Mouse (Mus musculus) limb, embryonic 15.5 days (tissue): ENCODE results near the gene Rhbg. TPM values are rescaled to one million over a fixed set of nuclear protein-coding genes. Genes with fewer than 3 reads are reported as not detected.

ENCODE experiments used
- ATAC-seq: fragments of 200-750 bp; cut with Nextera tagmentation; 2 replicates; pipeline ENCODE4 v1.8.0; 2017; ENCODE audit warnings: low read depth, moderate TSS enrichment; ENCODE audit not compliant: insufficient number of reproducible peaks, low FRiP score, low TSS enrichment
- H3K27ac ChIP-seq: fragments of 300-500 bp; sonication (generic); 2 replicates; pipeline ENCODE4 v1.5.1; 2015; ENCODE audit warnings: moderate library complexity, mild to moderate bottlenecking, inconsistent platforms
- H3K27me3 ChIP-seq: fragments of 300-500 bp; sonication (generic); 2 replicates; pipeline ENCODE4 v1.6.1; 2015; ENCODE audit warnings: inconsistent platforms
- H3K36me3 ChIP-seq: fragments of 300-500 bp; sonication (generic); 2 replicates; pipeline ENCODE4 v1.6.1; 2015; ENCODE audit warnings: inconsistent platforms
- H3K4me1 ChIP-seq: fragments of 300-500 bp; sonication (generic); 2 replicates; pipeline ENCODE4 v1.6.1; 2015; ENCODE audit warnings: inconsistent platforms
- H3K4me2 ChIP-seq: fragments of 300-500 bp; sonication (generic); 2 replicates; pipeline ENCODE4 v1.6.1; 2015; ENCODE audit warnings: mild to moderate bottlenecking, inconsistent platforms
- H3K4me3 ChIP-seq: fragments of 300-500 bp; sonication (generic); 2 replicates; pipeline ENCODE4 v1.5.1; 2015; ENCODE audit warnings: mild to moderate bottlenecking, inconsistent platforms
- H3K9ac ChIP-seq: fragments of 300-500 bp; sonication (generic); 2 replicates; pipeline ENCODE4 v1.6.1; 2015; ENCODE audit warnings: inconsistent platforms
- H3K9me3 ChIP-seq: fragments of 300-500 bp; sonication (generic); 2 replicates; pipeline ENCODE4 v1.6.1; 2016; ENCODE audit warnings: inconsistent platforms
- WGBS: fragments of 180-500 bp; shearing (Covaris S2); methylation state at CpG from one replicate; pipeline ENCODE4 v1.1.7; 2015; 5-methylcytosine and 5-hydroxymethylcytosine counted together
- polyA plus RNA-seq: library from polyadenylated mRNA; unstranded; fragments of >200 nt; fragmentation: Nextera tagmentation; extraction: Ambion mirVana; gene quantifications from 2 replicates; pipeline ENCODE4 v1.2.1, GENCODE M21; 2015

The Rhbg gene
- polyA plus RNA-seq, 1 experiment from 2014 or later, result 24.1 TPM

- WGBS, result 11% methylated on average over 3 of the region's 3 CpGs
Measured at GRCm38 (mm10) chr3:88235216-88235615, 19.3 kb downstream of the Rhbg start.

GRCm38 (mm10) chr3:88234041-88234440 lies 20.5 kb downstream of the Rhbg start:
- H3K27ac ChIP-seq, result no peak overlapping the region
- no peak overlapping the region for H3K4me3 ChIP-seq
- H3K36me3 ChIP-seq, result no peaks in the 10 kb centered on the region
- H3K4me1 ChIP-seq, result 0 out of 2 replicates have a peak, but pooled peaks cover 5% of the 10 kb centered on the region
- 62% methylated on average over 8 of the region's 8 CpGs for WGBS
- H3K27me3 ChIP-seq, result peaks cover 83% of the 10 kb centered on the region
- no peak overlapping the region for H3K9ac ChIP-seq
- H3K4me2 ChIP-seq, result no peak overlapping the region
- ATAC-seq, result no peak
- H3K9me3 ChIP-seq, result no peaks in the 10 kb centered on the region

More at GRCm38 (mm10) chr3:88235216-88235615, 19.3 kb downstream of the Rhbg start:
- H3K27me3 ChIP-seq, result peaks cover 85% of the 10 kb centered on the region
- ATAC-seq, result no peak
- H3K36me3 ChIP-seq, result no peaks in the 10 kb centered on the region
- H3K4me1 ChIP-seq, result 0 out of 2 replicates have a peak, but pooled peaks cover 5% of the 10 kb centered on the region
- no peak overlapping the region for H3K4me3 ChIP-seq
- no peaks in the 10 kb centered on the region for H3K9me3 ChIP-seq
- H3K9ac ChIP-seq, result no peak overlapping the region
- no peak overlapping the region for H3K27ac ChIP-seq
- H3K4me2 ChIP-seq, result no peak overlapping the region

- ATAC-seq, result no peak
- Histone ChIP-seq H3K36me3 (no peaks in the 10 kb centered on the region), H3K9ac (no peak overlapping the region), H3K4me1 (0 out of 2 replicates have a peak, but pooled peaks cover 5% of the 10 kb centered on the region), H3K4me3 (no peak overlapping the region), H3K27me3 (peaks cover 78% of the 10 kb centered on the region), H3K9me3 (no peaks in the 10 kb centered on the region), H3K4me2 (no peak overlapping the region), H3K27ac (no peak overlapping the region)
- 21% methylated on average over 7 of the region's 7 CpGs for WGBS
Measured at GRCm38 (mm10) chr3:88232851-88233649, 21.5 kb downstream of the Rhbg start.

- H3K27me3 ChIP-seq, result peaks cover 70% of the 10 kb centered on the region
- H3K27ac ChIP-seq, result no peak overlapping the region
- H3K36me3 ChIP-seq, result no peaks in the 10 kb centered on the region
- no peaks in the 10 kb centered on the region for H3K9me3 ChIP-seq
- WGBS, result 55% methylated on average over 7 of the region's 7 CpGs
- no peak overlapping the region for H3K4me2 ChIP-seq
- no peak for ATAC-seq
- H3K9ac ChIP-seq, result no peak overlapping the region
- H3K4me1 ChIP-seq, result 0 out of 2 replicates have a peak, but pooled peaks cover 5% of the 10 kb centered on the region
- H3K4me3 ChIP-seq, result no peak overlapping the region
Measured at GRCm38 (mm10) chr3:88232301-88232702, 22.2 kb downstream of the Rhbg start.

GRCm38 (mm10) chr3:88231061-88231641 lies 23.4 kb downstream of the Rhbg start:
- H3K27me3 ChIP-seq, result peaks cover 59% of the 10 kb centered on the region
- H3K4me1 ChIP-seq, result 0 out of 2 replicates have a peak, but pooled peaks cover 5% of the 10 kb centered on the region
- H3K4me2 ChIP-seq, result no peak overlapping the region
- 28% methylated on average over 1 of the region's 1 CpGs for WGBS
- no peak overlapping the region for H3K4me3 ChIP-seq
- ATAC-seq, result no peak
- H3K9ac ChIP-seq, result no peak overlapping the region
- H3K27ac ChIP-seq, result no peak overlapping the region
- no peaks in the 10 kb centered on the region for H3K36me3 ChIP-seq
- no peaks in the 10 kb centered on the region for H3K9me3 ChIP-seq

GRCm38 (mm10) chr3:88230262-88231047 lies 24.1 kb downstream of the Rhbg start:
- 34% methylated on average over 17 of the region's 17 CpGs for WGBS
- Histone ChIP-seq H3K9me3 (no peaks in the 10 kb centered on the region), H3K27me3 (peaks cover 57% of the 10 kb centered on the region), H3K4me3 (no peak overlapping the region), H3K4me1 (0 out of 2 replicates have a peak, but pooled peaks cover 5% of the 10 kb centered on the region), H3K4me2 (no peak overlapping the region), H3K9ac (no peak overlapping the region), H3K36me3 (no peaks in the 10 kb centered on the region), H3K27ac (no peak overlapping the region)
- ATAC-seq, result no peak

- H3K27me3 ChIP-seq, result peaks cover 59% of the 10 kb centered on the region
- H3K27ac ChIP-seq, result no peak overlapping the region
- ATAC-seq, result no peak
- H3K4me1 ChIP-seq, result 0 out of 2 replicates have a peak, but pooled peaks cover 5% of the 10 kb centered on the region
- 90% methylated on average over 6 of the region's 6 CpGs for WGBS
- H3K9ac ChIP-seq, result no peak overlapping the region
- no peaks in the 10 kb centered on the region for H3K9me3 ChIP-seq
- no peaks in the 10 kb centered on the region for H3K36me3 ChIP-seq
- no peak overlapping the region for H3K4me3 ChIP-seq
- H3K4me2 ChIP-seq, result no peak overlapping the region
Measured at GRCm38 (mm10) chr3:88229526-88229925, 25.0 kb downstream of the Rhbg start.

- H3K4me3 ChIP-seq, result no peak overlapping the region
- no peaks in the 10 kb centered on the region for H3K36me3 ChIP-seq
- 0 out of 2 replicates have a peak, but pooled peaks cover 5% of the 10 kb centered on the region for H3K4me1 ChIP-seq
- peaks cover 58% of the 10 kb centered on the region for H3K27me3 ChIP-seq
- no peak overlapping the region for H3K4me2 ChIP-seq
- no peak overlapping the region for H3K9ac ChIP-seq
- WGBS, result 40% methylated on average over 4 of the region's 4 CpGs
- no peaks in the 10 kb centered on the region for H3K9me3 ChIP-seq
- H3K27ac ChIP-seq, result no peak overlapping the region
- ATAC-seq, result no peak
Measured at GRCm38 (mm10) chr3:88228906-88229305, 25.6 kb downstream of the Rhbg start.

GRCm38 (mm10) chr3:88227976-88228375 lies 26.5 kb downstream of the Rhbg start:
- Histone ChIP-seq H3K9me3 (no peaks in the 10 kb centered on the region), H3K36me3 (no peaks in the 10 kb centered on the region), H3K4me3 (no peak overlapping the region), H3K27ac (no peak overlapping the region), H3K9ac (no peak overlapping the region), H3K27me3 (peaks cover 60% of the 10 kb centered on the region), H3K4me2 (no peak overlapping the region), H3K4me1 (0 out of 2 replicates have a peak, but pooled peaks cover 5% of the 10 kb centered on the region)
- ATAC-seq, result no peak
- WGBS, result 51% methylated on average over 6 of the region's 6 CpGs

- 0 out of 2 replicates have a peak, but pooled peaks cover 3% of the 10 kb centered on the region for H3K4me1 ChIP-seq
- no peak for ATAC-seq
- H3K4me3 ChIP-seq, result no peak overlapping the region
- H3K27me3 ChIP-seq, result peaks cover 62% of the 10 kb centered on the region
- H3K27ac ChIP-seq, result no peak overlapping the region
- H3K36me3 ChIP-seq, result no peaks in the 10 kb centered on the region
- no peak overlapping the region for H3K4me2 ChIP-seq
- no peak overlapping the region for H3K9ac ChIP-seq
- no peaks in the 10 kb centered on the region for H3K9me3 ChIP-seq
- 22% methylated on average over 4 of the region's 4 CpGs for WGBS
Measured at GRCm38 (mm10) chr3:88227260-88227659, 27.2 kb downstream of the Rhbg start.

GRCm38 (mm10) chr3:88226101-88226845 lies 28.2 kb downstream of the Rhbg start:
- H3K9ac ChIP-seq, result no peak overlapping the region
- no peaks in the 10 kb centered on the region for H3K4me1 ChIP-seq
- H3K27ac ChIP-seq, result no peak overlapping the region
- H3K4me2 ChIP-seq, result no peak overlapping the region
- WGBS, result 79% methylated on average over 10 of the region's 10 CpGs
- H3K36me3 ChIP-seq, result no peaks in the 10 kb centered on the region
- no peaks in the 10 kb centered on the region for H3K9me3 ChIP-seq
- ATAC-seq, result no peak
- no peak overlapping the region for H3K4me3 ChIP-seq
- H3K27me3 ChIP-seq, result peaks cover 63% of the 10 kb centered on the region
